Mouse (Mus musculus) left cerebral cortex, adult 8-10 months (tissue): ENCODE data around the gene Klrc2. TPM values are rescaled to one million over a fixed set of nuclear protein-coding genes. Genes with fewer than 3 reads are reported as not detected.
"Not testable (repeated sequence)": the region's sequence is repeated elsewhere in the genome, so short reads cannot be mapped to it uniquely, and the experiment has no call there.

Experiments used
- DNase-seq, 2 experiments: peaks; one replicate each; pipeline ENCODE4 v3.0.0; 2022; ENCODE audit warnings: low spot score in 2 of 2
- microRNA-seq, 2 experiments: library from miRNA; unstranded; fragments of <30 nt; microRNA quantifications; one replicate each; pipeline ENCODE4 v1.2.0; 2022
- total RNA-seq, 4 experiments: library from RNA; stranded (reverse); gene quantifications; 2 replicates each; pipeline ENCODE4 v1.2.4; 2022

The Klrc2 gene
- not detected for total RNA-seq

GRCm38 (mm10) chr6:129660589-129660988, at the start of gene Klrc2:
Gene Klrc2 (minus strand): TSS chr6:129660689.
- not testable (repeated sequence) for DNase-seq

GRCm38 (mm10) chr6:129691436-129691835, 30.9 kb upstream of the Klrc2 start:
- not testable (repeated sequence) for DNase-seq

DNA sequence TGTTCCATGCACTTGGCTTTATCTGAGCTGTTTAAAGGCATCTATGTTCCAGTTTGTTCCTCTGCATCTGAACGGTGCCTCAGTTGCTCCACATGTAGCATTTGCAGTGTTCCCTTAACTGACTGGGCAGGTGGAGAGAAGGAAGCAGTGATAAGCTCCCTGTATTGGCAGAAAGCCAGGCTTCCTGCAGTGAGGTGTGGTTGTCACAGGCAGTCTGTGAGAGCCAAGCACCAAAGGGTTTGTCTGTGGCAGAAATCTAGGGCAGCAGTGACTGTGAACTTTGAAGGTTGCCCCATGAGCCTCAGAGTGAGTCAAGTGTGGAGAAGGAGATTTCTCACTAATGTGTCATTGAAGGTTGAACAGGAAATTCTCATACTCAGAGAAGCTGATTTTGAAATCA, 19.9 kb upstream of the Klrc2 start:
- no peak for DNase-seq

DNA sequence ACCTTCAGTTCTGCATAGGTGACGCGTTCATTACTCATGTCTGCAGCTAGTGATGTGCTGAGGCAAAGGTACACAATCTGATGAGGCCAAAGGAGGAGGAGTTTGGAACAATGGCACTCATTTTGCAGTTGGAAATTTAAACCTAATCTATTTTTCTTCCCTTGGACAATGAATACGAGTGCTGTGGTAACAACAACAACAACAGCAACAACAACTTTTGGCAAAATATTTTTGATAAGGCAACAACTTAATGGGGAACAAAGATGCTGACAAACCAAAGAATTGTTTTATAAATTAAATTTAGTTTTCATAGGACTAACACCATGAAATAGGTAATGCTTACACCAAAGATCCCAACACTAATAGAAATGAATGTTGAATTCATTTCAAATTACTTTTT, 18.4 kb upstream of the Klrc2 start, which contains the start of gene Klrc1:
Gene Klrc1 (minus strand): TSS at position 101 of the 400 bp plus-strand sequence.
- DNase-seq, result no peak

GRCm38 (mm10) chr6:129661301-129661700, 812 bp upstream of the Klrc2 start:
- DNase-seq, result not testable (repeated sequence)

DNA sequence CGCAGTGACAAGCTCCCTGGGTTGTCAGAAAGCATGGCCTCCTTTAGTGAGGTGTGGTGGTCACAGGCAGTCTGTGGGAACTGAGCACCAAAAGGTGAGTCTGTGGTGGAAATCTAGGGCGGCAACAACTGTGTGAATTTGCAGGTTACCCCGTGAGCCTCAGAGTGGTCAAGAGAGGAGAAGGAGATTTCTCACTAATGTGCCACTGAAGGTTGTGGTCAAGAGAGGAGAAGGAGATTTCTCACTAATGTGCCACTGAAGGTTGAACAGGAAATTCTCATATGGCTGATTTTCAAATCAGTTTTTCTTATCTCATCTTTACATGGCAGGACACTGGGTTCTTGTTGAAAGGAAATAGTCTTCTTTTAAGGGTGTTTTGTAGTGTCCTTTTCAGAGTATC, 16.4 kb downstream of the Klrc2 start:
- not testable (repeated sequence) for DNase-seq

DNA sequence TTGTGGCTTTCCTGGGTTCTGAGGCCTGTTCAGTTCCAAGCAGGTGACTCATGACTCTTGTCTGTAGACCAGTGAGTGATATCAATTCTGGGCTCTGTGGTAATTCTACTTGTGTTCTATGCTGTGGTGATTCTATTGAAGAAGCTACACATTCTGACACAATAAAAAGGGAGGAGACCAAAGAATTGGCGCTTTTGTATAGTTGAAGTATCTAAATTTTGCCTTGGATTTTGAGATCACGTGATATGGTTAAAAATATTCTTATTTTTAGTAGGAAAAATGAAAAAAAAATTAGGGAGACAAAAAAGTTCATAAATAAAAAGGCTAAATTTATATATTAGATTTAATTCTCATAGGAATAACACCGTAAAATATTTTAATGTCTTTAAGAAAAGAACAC, 17.3 kb downstream of the Klrc2 start, which contains the start of gene Klrc3:
Gene Klrc3 (minus strand): TSS at position 101 of the 400 bp plus-strand sequence.
- not testable (repeated sequence) for DNase-seq

DNA sequence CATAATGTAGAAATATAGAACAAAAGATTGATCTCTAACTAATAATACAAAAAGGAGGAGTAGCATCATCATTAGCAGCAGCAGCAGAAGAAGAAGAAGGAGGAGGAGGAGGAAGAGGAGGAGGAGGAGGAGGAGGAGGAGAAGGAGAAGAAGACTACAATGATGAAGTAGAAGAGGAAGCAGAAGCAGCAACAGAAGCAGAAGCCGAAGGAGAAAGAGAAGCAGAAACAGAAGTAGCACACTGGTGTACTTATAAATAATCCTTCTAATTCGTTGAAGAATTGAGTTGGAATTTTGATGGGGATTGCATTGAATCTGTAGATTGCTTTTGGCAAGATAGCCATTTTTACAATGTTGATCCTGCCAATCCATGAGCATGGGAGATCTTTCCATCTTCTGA, 29.4 kb downstream of the Klrc2 start:
- DNase-seq, result not testable (repeated sequence)

DNA sequence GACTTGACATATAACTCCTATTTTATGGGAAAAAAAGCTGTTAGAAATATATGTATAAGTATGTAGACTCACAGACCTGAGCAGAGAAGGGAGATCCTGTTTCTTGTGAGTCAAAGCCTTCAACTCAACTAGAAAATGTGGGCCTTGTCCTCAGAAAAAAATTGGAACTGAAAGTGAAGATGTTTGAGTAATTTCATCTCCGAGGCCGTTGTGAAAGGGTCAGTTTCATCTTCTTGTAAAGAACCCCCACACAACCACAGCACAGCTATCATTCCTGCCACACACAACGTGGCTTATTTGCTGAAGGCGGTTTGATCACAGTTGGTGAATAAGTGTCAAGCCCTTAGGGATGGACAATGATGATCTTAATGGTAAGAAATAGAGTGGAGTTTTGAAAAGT, 36.8 kb downstream of the Klrc2 start, which contains the start of gene Klrk1:
Gene Klrk1 (minus strand): TSS at position 130 of the 400 bp plus-strand sequence.
- no peak for DNase-seq

- DNase-seq, result no peak
These were observed 52.1 kb downstream of the Klrc2 start for GRCm38 (mm10) chr6:129608372-129608771.

Small RNAs within 50 kb of the gene (microRNA-seq; reads per million reads assigned to microRNA genes)
- 0 reads per million in 2 experiments for gene Mir680-1

Other genes with a start within 250 kb of the Klrc2 start
- 1 to 10 TPM in 3 of 4 experiments, under 1 TPM in 1; 0.58 to 1.9 (median 1.4) TPM for gene Clec1a, start 208.7 kb downstream of the Klrc2 start, total RNA-seq
- gene Olr1, start 153.5 kb downstream of the Klrc2 start, total RNA-seq, result under 1 TPM in 1 of 4 experiments, not detected in 3; 0.14 TPM
- gene Tmem52b, start 148.1 kb downstream of the Klrc2 start, total RNA-seq, result not detected
- gene Gabarapl1, start 127.5 kb downstream of the Klrc2 start, total RNA-seq, result 100 to 1,000 TPM; 760 to 878 (median 821) TPM
- gene Klre1, start 82.8 kb downstream of the Klrc2 start, total RNA-seq, result not detected
- gene Klrd1, start 68.9 kb downstream of the Klrc2 start, total RNA-seq, result not detected
- not detected for gene Klrk1, start 36.8 kb downstream of the Klrc2 start, total RNA-seq
- gene Klrc3, start 17.4 kb downstream of the Klrc2 start, total RNA-seq, result not detected
- gene Klrc1, start 18.3 kb upstream of the Klrc2 start, total RNA-seq, result not detected
- not detected for gene Klri1, start 56.4 kb upstream of the Klrc2 start, total RNA-seq
- not detected for gene Klri2, start 79.8 kb upstream of the Klrc2 start, total RNA-seq
- not detected for gene Gm156, start 123.6 kb upstream of the Klrc2 start, total RNA-seq
- not detected for gene Gm17631, start 202.0 kb upstream of the Klrc2 start, total RNA-seq
- not detected for gene Klra17, start 216.0 kb upstream of the Klrc2 start, total RNA-seq